In genomic region chr2:118896914-118897291, GRCm38 (mm10) we compare ENCODE assay signal across 8 mouse cellular contexts. TPM values are rescaled to one million over a fixed set of nuclear protein-coding genes. Genes with fewer than 3 reads are reported as not detected.
DNase-seq lines count a peak whose midpoint lies in the region; ATAC-seq lines count a peak whose summit lies in the region.

No protein-coding gene starts in this region.

- under 1% methylated on average over 13 of the region's 13 CpGs for WGBS in kidney, embryonic 15.5 days
- under 1% methylated on average over 13 of the region's 13 CpGs for WGBS in hindbrain, embryonic 10.5 days
- under 1% methylated on average over 13 of the region's 13 CpGs for WGBS in midbrain, embryonic 10.5 days

- DNase-seq in kidney, postnatal 4 days = no peak
- DNase-seq in hindbrain, embryonic 10.5 days (ENCODE audit: low spot score) = peak; percentile 24
- peak; percentile 40 for DNase-seq in midbrain, embryonic 10.5 days (ENCODE audit: low spot score)
- no peak for DNase-seq in adrenal gland, adult (ENCODE audit: inconsistent age in 2 of 2, low spot score in 1 of 2)
- DNase-seq in right cerebral cortex, postnatal 36 days (ENCODE audit: low spot score in 2 of 2) = no peak
- no peak for DNase-seq in gastrocnemius, postnatal 36 days

- H3K4me2 ChIP-seq in kidney, embryonic 15.5 days = peak overlapping the region; percentile 88

- H3K9me3 ChIP-seq in kidney, embryonic 15.5 days (replicated peaks) = no peaks in the 10 kb centered on the region
- no peaks in the 10 kb centered on the region for H3K9me3 ChIP-seq in hindbrain, embryonic 10.5 days
- no peaks in the 10 kb centered on the region for H3K9me3 ChIP-seq in midbrain, embryonic 10.5 days (replicated peaks)

- ATAC-seq in kidney, embryonic 15.5 days (replicated peaks; ENCODE audit: low FRiP score) = no peak
- ATAC-seq in activated CD4-positive, CD25-positive, alpha-beta regulatory T cell, adult 4 months = peak; percentile 5

- no peaks in the 10 kb centered on the region for H3K36me3 ChIP-seq in kidney, embryonic 15.5 days
- H3K36me3 ChIP-seq in hindbrain, embryonic 10.5 days = no peaks in the 10 kb centered on the region
- H3K36me3 ChIP-seq in midbrain, embryonic 10.5 days = no peaks in the 10 kb centered on the region

- no peak overlapping the region for H3K27ac ChIP-seq in kidney, embryonic 15.5 days
- peak overlapping the region; percentile 45; the same call in 1 of the 2 replicates for H3K27ac ChIP-seq in hindbrain, embryonic 10.5 days
- H3K27ac ChIP-seq in midbrain, embryonic 10.5 days (replicated peaks) = peak overlapping the region; percentile 63; the same call in 1 of the 2 replicates

- H3K27me3 ChIP-seq in kidney, embryonic 15.5 days = peaks cover 88% of the 10 kb centered on the region
- H3K27me3 ChIP-seq in hindbrain, embryonic 10.5 days (ENCODE audit: insufficient read depth, poor library complexity, severe bottlenecking) = peaks cover 89% of the 10 kb centered on the region
- peaks cover 89% of the 10 kb centered on the region for H3K27me3 ChIP-seq in midbrain, embryonic 10.5 days (ENCODE audit: low read depth, poor library complexity, severe bottlenecking)

- H3K4me3 ChIP-seq in kidney, embryonic 15.5 days (replicated peaks) = peak overlapping the region; percentile 51
- peak overlapping the region; percentile 57 for H3K4me3 ChIP-seq in hindbrain, embryonic 10.5 days
- H3K4me3 ChIP-seq in midbrain, embryonic 10.5 days = peak overlapping the region; percentile 58

- H3K4me1 ChIP-seq in kidney, embryonic 15.5 days = peaks cover 40% of the 10 kb centered on the region
- H3K4me1 ChIP-seq in hindbrain, embryonic 10.5 days (replicated peaks) = peaks cover 55% of the 10 kb centered on the region
- H3K4me1 ChIP-seq in midbrain, embryonic 10.5 days = peaks cover 58% of the 10 kb centered on the region

- intact Hi-C loops in gastrocnemius, postnatal 36 days (cut with DNase I) = no loop called here

- H3K9ac ChIP-seq in kidney, embryonic 15.5 days = peak overlapping the region; percentile 44; the same call in 1 of the 2 replicates

RNA-seq across cellular contexts. Expression of gene Bahd1, which starts 3.3 kb away (rescaled TPM):
- 3.8 and 4.4 TPM in 2 replicates for polyA plus RNA-seq in kidney, embryonic 15.5 days (2015; fragmentation: Nextera tagmentation; extraction: Ambion mirVana)
- polyA plus RNA-seq in activated CD4-positive, CD25-positive, alpha-beta regulatory T cell, adult 4 months (2017; shearing (Covaris generic)) = 1 to 10 TPM; 3.6 TPM
- polyA plus RNA-seq in hindbrain, embryonic 10.5 days (2016; fragmentation: Nextera tagmentation; extraction: Ambion mirVana) = 4.4 TPM in 2 replicates
- polyA plus RNA-seq in midbrain, embryonic 10.5 days (2016; fragmentation: Nextera tagmentation; extraction: Ambion mirVana) = 3.8 and 3.9 TPM in 2 replicates
- 1 to 10 TPM; 3.5 to 5.5 TPM for total RNA-seq in gastrocnemius, postnatal 36 days (2021)

RNA-seq across cellular contexts. Expression of gene Chst14, which starts 29.4 kb away (rescaled TPM):
- 25.9 and 28.4 TPM in 2 replicates for polyA plus RNA-seq in kidney, embryonic 15.5 days (2015; fragmentation: Nextera tagmentation; extraction: Ambion mirVana)
- polyA plus RNA-seq in activated CD4-positive, CD25-positive, alpha-beta regulatory T cell, adult 4 months (2017; shearing (Covaris generic)) = 1 to 10 TPM; 1.3 to 1.5 TPM
- polyA plus RNA-seq in hindbrain, embryonic 10.5 days (2016; fragmentation: Nextera tagmentation; extraction: Ambion mirVana) = 17.2 and 20.6 TPM in 2 replicates
- polyA plus RNA-seq in midbrain, embryonic 10.5 days (2016; fragmentation: Nextera tagmentation; extraction: Ambion mirVana) = 14.5 and 17.2 TPM in 2 replicates
- 1 to 10 TPM; 2.6 to 2.9 TPM for total RNA-seq in gastrocnemius, postnatal 36 days (2021)

RNA-seq across cellular contexts. Expression of gene Ivd, which starts 35.1 kb away (rescaled TPM):
- 71.6 and 82.8 TPM in 2 replicates for polyA plus RNA-seq in kidney, embryonic 15.5 days (2015; fragmentation: Nextera tagmentation; extraction: Ambion mirVana)
- 10 to 100 TPM; 37.3 to 58.1 TPM for polyA plus RNA-seq in activated CD4-positive, CD25-positive, alpha-beta regulatory T cell, adult 4 months (2017; shearing (Covaris generic))
- polyA plus RNA-seq in hindbrain, embryonic 10.5 days (2016; fragmentation: Nextera tagmentation; extraction: Ambion mirVana) = 59.4 and 65.9 TPM in 2 replicates
- polyA plus RNA-seq in midbrain, embryonic 10.5 days (2016; fragmentation: Nextera tagmentation; extraction: Ambion mirVana) = 63.3 and 67.3 TPM in 2 replicates
- total RNA-seq in gastrocnemius, postnatal 36 days (2021) = 100 to 1,000 TPM in 1 of 2 experiments, 10 to 100 TPM in 1; 94.6 to 149 TPM

Comparison
In these comparisons a context has a peak if more than half of its experiments do, and no peak if none do; other contexts are left out.
1. DNase-seq: peak in hindbrain, embryonic 10.5 days (single experiment) and midbrain, embryonic 10.5 days (single experiment); none in kidney, postnatal 4 days (0 of 2), adrenal gland, adult (0 of 2), right cerebral cortex, postnatal 36 days (0 of 2) and gastrocnemius, postnatal 36 days (0 of 2).
2. Peak in every context shown above with its lines, with median percentiles within 50 percentile points of each other: H3K4me3 ChIP-seq.